Mouse (Mus musculus): ENCODE results near the gene Ttc7b.

- TF ChIP-seq CTCF (IDR thresholded peaks at IDR 0.05; ENCODE audit: low read depth) = no peak
- TF ChIP-seq EP300 (optimal IDR thresholded peaks at IDR 0.05) = no peak
These were observed 10.2 kb upstream of the Ttc7b start for GRCm38 (mm10) chr12:100530871-100531270.
